Mouse (Mus musculus): ENCODE measurements around the gene Mtus2. TPM values are rescaled to one million over a fixed set of nuclear protein-coding genes. Genes with fewer than 3 reads are reported as not detected.

Gene Mtus2
- polyA plus RNA-seq, 1 experiment from 2014 or later: 15.8 TPM

GRCm38 (mm10) chr5:148283177-148283576 lies 326.1 kb downstream of the Mtus2 start:
- 74% methylated on average over 2 of the region's 2 CpGs for whole genome bisulfite sequencing
- H3K27ac ChIP-seq (ENCODE audit: low read depth, low read length): no peak overlapping the region
- TF ChIP-seq CTCF (IDR thresholded peaks at IDR 0.05; ENCODE audit: low read depth): no peak

GRCm38 (mm10) chr5:148283584-148283983 lies 326.5 kb downstream of the Mtus2 start:
- H3K9me3 ChIP-seq (ENCODE audit: control insufficient read depth): no peaks in the 10 kb centered on the region
- no peak overlapping the region for H3K4me2 ChIP-seq (replicated peaks; ENCODE audit: low read depth)
- H3K27ac ChIP-seq (ENCODE audit: low read depth, low read length): no peak overlapping the region
- 83% methylated on average over 3 of the region's 3 CpGs for WGBS
- H3K9ac ChIP-seq (ENCODE audit: low read depth, low read length): no peak overlapping the region
- no peak for ATAC-seq
- no peaks in the 10 kb centered on the region for H3K4me1 ChIP-seq (replicated peaks; ENCODE audit: control insufficient read depth, insufficient read depth, low read length)
- H3K27me3 ChIP-seq (replicated peaks; ENCODE audit: control insufficient read depth, insufficient read depth, low read length): no peaks in the 10 kb centered on the region
- no peak overlapping the region for H3K4me3 ChIP-seq (ENCODE audit: low read depth, low read length)
- H3K36me3 ChIP-seq (ENCODE audit: control insufficient read depth, insufficient read depth): no peaks in the 10 kb centered on the region
- TF ChIP-seq CTCF (IDR thresholded peaks at IDR 0.05; ENCODE audit: low read depth): no peak

More at GRCm38 (mm10) chr5:148283177-148283576, 326.1 kb downstream of the Mtus2 start:
- H3K27me3 ChIP-seq (replicated peaks; ENCODE audit: control insufficient read depth, insufficient read depth, low read length): no peaks in the 10 kb centered on the region
- no peak for ATAC-seq
- H3K4me1 ChIP-seq (replicated peaks; ENCODE audit: control insufficient read depth, insufficient read depth, low read length): no peaks in the 10 kb centered on the region
- no peak overlapping the region for H3K4me3 ChIP-seq (ENCODE audit: low read depth, low read length)
- no peak overlapping the region for H3K4me2 ChIP-seq (replicated peaks; ENCODE audit: low read depth)
- no peaks in the 10 kb centered on the region for H3K9me3 ChIP-seq (ENCODE audit: control insufficient read depth)
- no peak overlapping the region for H3K9ac ChIP-seq (ENCODE audit: low read depth, low read length)
- no peaks in the 10 kb centered on the region for H3K36me3 ChIP-seq (ENCODE audit: control insufficient read depth, insufficient read depth)

- no peaks in the 10 kb centered on the region for H3K4me1 ChIP-seq (replicated peaks; ENCODE audit: control insufficient read depth, insufficient read depth, low read length)
- no peak overlapping the region for H3K4me2 ChIP-seq (replicated peaks; ENCODE audit: low read depth)
- ATAC-seq: no peak
- H3K9me3 ChIP-seq (ENCODE audit: control insufficient read depth): no peaks in the 10 kb centered on the region
- no peaks in the 10 kb centered on the region for H3K27me3 ChIP-seq (replicated peaks; ENCODE audit: control insufficient read depth, insufficient read depth, low read length)
- 94% methylated on average over 5 of the region's 5 CpGs for WGBS
- no peak overlapping the region for H3K27ac ChIP-seq (ENCODE audit: low read depth, low read length)
- H3K36me3 ChIP-seq (ENCODE audit: control insufficient read depth, insufficient read depth): no peaks in the 10 kb centered on the region; the same call in 1 of the 2 replicates
- H3K4me3 ChIP-seq (ENCODE audit: low read depth, low read length): no peak overlapping the region
- no peak overlapping the region for H3K9ac ChIP-seq (ENCODE audit: low read depth, low read length)
- TF ChIP-seq CTCF (IDR thresholded peaks at IDR 0.05; ENCODE audit: low read depth): no peak
These were observed 330.4 kb downstream of the Mtus2 start for GRCm38 (mm10) chr5:148287529-148287928.

- Histone ChIP-seq H3K9ac (ENCODE audit: low read depth, low read length) (no peak overlapping the region), H3K4me1 (replicated peaks; ENCODE audit: control insufficient read depth, insufficient read depth, low read length) (no peaks in the 10 kb centered on the region), H3K27ac (ENCODE audit: low read depth, low read length) (no peak overlapping the region), H3K4me3 (ENCODE audit: low read depth, low read length) (no peak overlapping the region), H3K4me2 (replicated peaks; ENCODE audit: low read depth) (no peak overlapping the region), H3K36me3 (ENCODE audit: control insufficient read depth, insufficient read depth) (no peaks in the 10 kb centered on the region; the same call in 1 of the 2 replicates), H3K9me3 (ENCODE audit: control insufficient read depth) (no peaks in the 10 kb centered on the region), H3K27me3 (replicated peaks; ENCODE audit: control insufficient read depth, insufficient read depth, low read length) (no peaks in the 10 kb centered on the region)
- WGBS: 74% methylated on average over 18 of the region's 18 CpGs
- TF ChIP-seq CTCF (IDR thresholded peaks at IDR 0.05; ENCODE audit: low read depth): no peak
- ATAC-seq: no peak
These were observed 331.7 kb downstream of the Mtus2 start for GRCm38 (mm10) chr5:148288804-148289203.

- Histone ChIP-seq H3K27me3 (replicated peaks; ENCODE audit: control insufficient read depth, insufficient read depth, low read length) (no peaks in the 10 kb centered on the region), H3K4me1 (replicated peaks; ENCODE audit: control insufficient read depth, insufficient read depth, low read length) (no peaks in the 10 kb centered on the region), H3K4me3 (ENCODE audit: low read depth, low read length) (no peak overlapping the region), H3K36me3 (ENCODE audit: control insufficient read depth, insufficient read depth) (no peaks in the 10 kb centered on the region; the same call in 1 of the 2 replicates), H3K4me2 (replicated peaks; ENCODE audit: low read depth) (no peak overlapping the region), H3K9me3 (ENCODE audit: control insufficient read depth) (no peaks in the 10 kb centered on the region), H3K9ac (ENCODE audit: low read depth, low read length) (no peak overlapping the region), H3K27ac (ENCODE audit: low read depth, low read length) (no peak overlapping the region)
- WGBS: 74% methylated on average over 7 of the region's 7 CpGs
- ATAC-seq: no peak
- TF ChIP-seq CTCF (IDR thresholded peaks at IDR 0.05; ENCODE audit: low read depth): no peak
These were observed 332.8 kb downstream of the Mtus2 start for GRCm38 (mm10) chr5:148289951-148290350.

- no peak overlapping the region for H3K27ac ChIP-seq (ENCODE audit: low read depth, low read length)
- H3K36me3 ChIP-seq (ENCODE audit: control insufficient read depth, insufficient read depth): no peaks in the 10 kb centered on the region; the same call in 1 of the 2 replicates
- no peak overlapping the region for H3K9ac ChIP-seq (ENCODE audit: low read depth, low read length)
- H3K27me3 ChIP-seq (replicated peaks; ENCODE audit: control insufficient read depth, insufficient read depth, low read length): no peaks in the 10 kb centered on the region
- 81% methylated on average over 7 of the region's 7 CpGs for WGBS
- no peak for TF ChIP-seq CTCF (IDR thresholded peaks at IDR 0.05; ENCODE audit: low read depth)
- H3K4me1 ChIP-seq (replicated peaks; ENCODE audit: control insufficient read depth, insufficient read depth, low read length): no peaks in the 10 kb centered on the region
- no peaks in the 10 kb centered on the region for H3K9me3 ChIP-seq (ENCODE audit: control insufficient read depth)
- no peak overlapping the region for H3K4me2 ChIP-seq (replicated peaks; ENCODE audit: low read depth)
- no peak overlapping the region for H3K4me3 ChIP-seq (ENCODE audit: low read depth, low read length)
- ATAC-seq: no peak
These were observed 335.7 kb downstream of the Mtus2 start for GRCm38 (mm10) chr5:148292862-148293261.

GRCm38 (mm10) chr5:148293346-148293745 lies 336.2 kb downstream of the Mtus2 start:
- Histone ChIP-seq H3K4me2 (replicated peaks; ENCODE audit: low read depth) (no peak overlapping the region), H3K9ac (ENCODE audit: low read depth, low read length) (no peak overlapping the region), H3K4me3 (ENCODE audit: low read depth, low read length) (no peak overlapping the region), H3K27me3 (replicated peaks; ENCODE audit: control insufficient read depth, insufficient read depth, low read length) (no peaks in the 10 kb centered on the region), H3K9me3 (ENCODE audit: control insufficient read depth) (no peaks in the 10 kb centered on the region), H3K27ac (ENCODE audit: low read depth, low read length) (no peak overlapping the region), H3K4me1 (replicated peaks; ENCODE audit: control insufficient read depth, insufficient read depth, low read length) (no peaks in the 10 kb centered on the region), H3K36me3 (ENCODE audit: control insufficient read depth, insufficient read depth) (no peaks in the 10 kb centered on the region; the same call in 1 of the 2 replicates)
- TF ChIP-seq CTCF (IDR thresholded peaks at IDR 0.05; ENCODE audit: low read depth): peak; percentile 73
- no peak for ATAC-seq
- WGBS: 89% methylated on average over 7 of the region's 7 CpGs

Measured in intestine, postnatal 0 days (tissue).